Mouse (Mus musculus): ENCODE results near the gene Bcl11a.

DNA sequence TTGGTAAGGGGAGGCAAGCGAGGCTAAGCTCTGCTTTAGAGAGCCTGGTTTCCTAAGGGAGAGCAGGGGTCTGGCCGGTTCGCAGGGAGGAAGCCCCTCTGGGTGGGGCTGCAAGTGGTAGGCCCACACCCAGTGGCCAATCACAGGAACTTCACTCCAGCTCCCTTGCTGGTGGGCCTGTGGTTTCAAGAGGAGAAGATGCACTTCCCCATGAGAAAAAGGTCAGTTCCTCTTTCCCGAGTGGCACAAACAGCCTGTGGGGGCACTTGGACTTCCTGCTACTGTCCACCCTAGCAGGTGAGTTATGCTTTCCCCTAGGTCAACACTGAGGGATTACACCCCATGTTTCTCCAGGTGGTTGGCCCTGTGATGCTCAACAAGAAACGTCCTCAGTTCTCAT is 107.1 kb downstream of the Bcl11a start:
- TF ChIP-seq POLR2A (IDR thresholded peaks at IDR 0.05; ENCODE audit: low read depth, low read length) (no peak), CTCF (IDR thresholded peaks at IDR 0.05; ENCODE audit: borderline replicate concordance, insufficient read depth, low read length) (no peak)
